Mouse (Mus musculus) kidney, postnatal 10 days (tissue): Measurements from ENCODE around the gene Actr8.

Experiments used
- DNase-seq: peaks from one replicate; pipeline ENCODE4 v3.0.0; 2021; ENCODE audit warnings: mixed read lengths

Actr8 gene

GRCm38 (mm10) chr14:29996000-29996751 is 18.0 kb downstream of the Actr8 start:
- peak; percentile 29 for DNase-seq

- no peak for DNase-seq
Observed at GRCm38 (mm10) chr14:29997345-29997744, 19.2 kb downstream of the Actr8 start.

GRCm38 (mm10) chr14:29998747-29999474 is 20.8 kb downstream of the Actr8 start:
- no peak for DNase-seq

- no peak for DNase-seq
Observed at GRCm38 (mm10) chr14:29999475-29999811, 21.3 kb downstream of the Actr8 start.

- DNase-seq = peak; percentile 88
Observed at GRCm38 (mm10) chr14:30008733-30009575, 30.8 kb downstream of the Actr8 start, which contains the start of the genes Il17rb and Chdh. Il17rb (minus strand) TSS chr14:30008896. Chdh (plus strand) TSS chr14:30009023.

GRCm38 (mm10) chr14:30009864-30010560 is 31.9 kb downstream of the Actr8 start:
- DNase-seq = peak; percentile 89

- DNase-seq = peak; percentile 76
Observed at GRCm38 (mm10) chr14:30011886-30012560, 33.9 kb downstream of the Actr8 start.

GRCm38 (mm10) chr14:30014487-30014886 is 36.4 kb downstream of the Actr8 start:
- no peak for DNase-seq

GRCm38 (mm10) chr14:30015008-30015407 is 36.9 kb downstream of the Actr8 start:
- no peak for DNase-seq

- no peak for DNase-seq
Observed at GRCm38 (mm10) chr14:30016666-30017065, 38.5 kb downstream of the Actr8 start.

- no peak for DNase-seq
Observed at GRCm38 (mm10) chr14:30017794-30018462, 39.8 kb downstream of the Actr8 start.

GRCm38 (mm10) chr14:30018463-30018801 is 40.3 kb downstream of the Actr8 start:
- DNase-seq = no peak

GRCm38 (mm10) chr14:30018846-30019245 is 40.7 kb downstream of the Actr8 start:
- DNase-seq = no peak

- DNase-seq = peak; percentile 50
Observed at GRCm38 (mm10) chr14:30019375-30019774, 41.2 kb downstream of the Actr8 start.

- no peak for DNase-seq
Observed at GRCm38 (mm10) chr14:30019792-30020575, 41.8 kb downstream of the Actr8 start.

- DNase-seq = no peak
Observed at GRCm38 (mm10) chr14:30022471-30022870, 44.3 kb downstream of the Actr8 start.

- no peak for DNase-seq
Observed at GRCm38 (mm10) chr14:30024387-30024786, 46.2 kb downstream of the Actr8 start.

- DNase-seq = no peak
Observed at GRCm38 (mm10) chr14:30027378-30027777, 49.2 kb downstream of the Actr8 start.

- no peak for DNase-seq
Observed at GRCm38 (mm10) chr14:30033405-30033804, 55.3 kb downstream of the Actr8 start.

GRCm38 (mm10) chr14:30038431-30038830 is 60.3 kb downstream of the Actr8 start:
- DNase-seq = no peak

GRCm38 (mm10) chr14:30039413-30039812 is 61.3 kb downstream of the Actr8 start:
- DNase-seq = no peak
